Mouse (Mus musculus) ES-CJ7 (cell line): Measurements from ENCODE around the gene Fam217b.

Experiments
- DNase-seq: peaks from one replicate; pipeline ENCODE4 v3.0.0; 2011; ENCODE audit warnings: low read depth, low spot score

Fam217b gene

DNA sequence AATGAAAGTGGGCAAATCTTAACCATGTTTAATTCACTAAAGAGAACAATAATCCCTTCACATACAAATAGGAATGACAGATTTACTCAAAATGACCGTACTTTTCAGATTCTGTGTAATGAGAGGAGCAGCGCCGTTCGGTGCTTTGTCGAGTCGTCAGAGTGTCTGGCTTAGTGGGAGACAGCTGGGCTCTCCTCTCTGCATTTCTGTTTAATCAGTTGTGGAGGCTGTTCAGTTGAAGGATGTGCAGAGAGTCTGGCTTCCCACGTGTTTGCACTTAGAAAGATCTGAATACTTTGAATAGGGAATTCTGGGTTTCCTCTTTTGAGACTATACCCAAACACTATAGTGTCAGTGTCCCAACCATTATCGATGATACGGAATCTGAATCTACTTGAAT, 23.0 kb downstream of the Fam217b start:
- DNase-seq = no peak

- DNase-seq = no peak
These were observed 35.1 kb downstream of the Fam217b start for GRCm38 (mm10) chr2:178449386-178449785.

GRCm38 (mm10) chr2:178450236-178450635, 35.9 kb downstream of the Fam217b start:
- no peak for DNase-seq

DNA sequence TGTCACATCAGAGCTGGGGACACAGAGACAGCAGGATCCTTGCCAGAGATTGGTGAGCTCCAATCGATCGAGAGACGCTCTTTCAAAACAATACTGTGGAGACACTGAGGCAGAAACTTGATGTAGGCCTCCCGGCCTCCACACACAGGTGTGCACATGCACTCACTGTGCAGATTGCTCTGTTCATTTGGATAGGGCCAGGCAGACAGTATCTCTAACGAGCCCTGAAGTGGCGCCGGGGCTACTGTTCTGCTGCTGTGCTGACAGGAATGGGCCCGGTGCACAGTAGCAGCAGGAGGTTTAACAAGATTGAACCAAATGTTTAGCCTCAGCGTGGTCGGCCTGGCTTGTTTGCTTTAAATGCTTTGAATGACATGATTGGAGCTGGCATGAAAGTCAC, 36.6 kb downstream of the Fam217b start:
- DNase-seq = no peak

GRCm38 (mm10) chr2:178454664-178455516, 40.6 kb downstream of the Fam217b start:
- no peak for DNase-seq

DNA sequence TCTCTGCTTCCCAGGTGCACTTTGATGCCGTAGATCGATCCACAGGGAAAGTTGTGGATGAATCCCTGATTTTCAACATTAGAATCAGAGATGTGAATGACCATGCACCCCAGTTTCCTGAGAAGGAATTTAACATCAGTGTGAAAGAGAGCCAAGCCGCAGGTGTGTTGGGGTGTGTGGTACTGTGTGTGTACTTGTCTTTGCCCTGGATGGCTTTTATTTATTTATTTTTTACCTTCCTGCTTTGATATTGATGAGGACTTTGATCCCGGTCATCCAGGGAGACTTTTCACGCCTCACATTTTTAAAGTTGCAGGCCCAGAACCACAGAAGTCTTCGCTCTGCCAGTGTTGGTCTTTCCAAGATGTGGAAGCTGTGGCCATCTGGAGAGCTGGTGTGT, 43.1 kb downstream of the Fam217b start:
- DNase-seq = no peak

DNA sequence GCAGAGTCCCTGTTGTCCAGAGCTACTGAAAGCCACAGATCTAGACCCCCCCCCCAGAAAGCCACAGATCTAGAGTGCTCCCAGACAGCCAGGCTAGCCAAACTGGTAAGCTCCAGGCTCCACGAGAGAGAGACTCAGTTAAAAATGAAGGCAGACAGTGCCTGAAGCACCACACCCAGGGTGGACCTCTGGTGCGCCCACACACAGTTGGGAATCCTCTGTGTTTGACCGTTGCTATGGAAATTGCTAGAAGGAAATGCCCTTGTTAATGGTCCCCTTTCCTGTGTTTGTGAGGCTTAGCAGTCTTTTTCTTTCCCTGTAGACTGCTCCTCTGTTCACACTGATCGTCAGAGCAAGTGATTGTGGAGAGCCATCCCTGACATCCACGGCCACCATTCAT, 46.0 kb downstream of the Fam217b start:
- DNase-seq = peak; percentile 31

DNA sequence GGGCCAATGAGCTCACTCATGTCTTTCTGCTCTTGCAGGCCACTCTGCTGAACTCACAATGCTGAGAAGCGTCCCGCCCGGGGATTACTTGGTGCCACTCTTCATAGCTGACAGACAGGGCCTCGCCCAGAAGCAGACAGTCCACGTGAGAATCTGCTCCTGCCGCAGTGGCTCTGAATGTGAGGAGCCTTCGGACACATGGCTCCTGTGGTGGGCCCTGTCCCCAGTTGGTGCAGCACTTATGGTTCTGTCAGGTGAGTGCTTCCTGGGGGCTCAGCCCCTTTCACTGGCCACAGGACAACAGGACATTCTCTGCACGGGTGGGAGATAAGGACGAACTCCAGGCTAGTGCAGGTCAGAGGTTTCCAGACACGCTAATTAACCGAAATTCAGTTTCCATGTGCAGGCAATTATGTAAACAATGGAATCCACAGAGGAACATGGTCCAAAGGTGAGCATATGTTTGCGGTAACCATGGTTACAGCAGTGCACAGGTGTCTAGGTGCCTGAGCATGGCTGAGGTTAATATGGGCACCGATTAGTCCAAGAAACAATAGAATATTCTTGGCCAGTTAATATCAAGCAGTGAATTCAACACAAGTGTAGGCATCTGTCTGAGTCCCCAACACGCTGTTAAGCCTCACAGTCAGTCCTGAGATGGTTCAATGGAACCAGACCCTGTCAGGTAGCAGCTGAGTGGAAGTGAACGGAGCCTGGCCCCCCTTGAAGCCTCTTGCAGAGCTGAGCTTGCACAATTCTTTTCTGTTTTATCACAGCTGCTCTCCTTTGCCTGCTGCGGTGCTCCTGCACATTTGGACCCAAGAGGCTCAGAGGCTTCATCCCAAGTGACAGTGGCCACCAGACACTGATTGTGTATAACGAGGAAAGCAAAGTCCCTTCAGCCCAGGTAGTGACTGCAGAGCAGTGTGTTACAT, 57.5 kb downstream of the Fam217b start:
- no peak for DNase-seq

GRCm38 (mm10) chr2:178473916-178474315, 59.6 kb downstream of the Fam217b start:
- no peak for DNase-seq
